Mouse (Mus musculus) left cerebral cortex, adult 2 months (tissue): ENCODE measurements around the gene Hikeshi. TPM values are rescaled to one million over a fixed set of nuclear protein-coding genes. Genes with fewer than 3 reads are reported as not detected.

Experiments
- DNase-seq, 2 experiments: peaks; one replicate each; pipeline ENCODE4 v3.0.0; 2021 to 2022; ENCODE audit warnings: low spot score in 2 of 2, mixed read lengths in 1 of 2; ENCODE audit errors: extremely low spot score in 1 of 2
- H3K27ac ChIP-seq: fragments of 200-600 bp; 2 replicates; pipeline ENCODE4 v1.8.1; 2022
- H3K4me3 ChIP-seq: fragments of 200-600 bp; 2 replicates; pipeline ENCODE4 v1.8.1; 2022
- CTCF ChIP-seq: fragments of 200-600 bp; IDR thresholded peaks from 2 replicates; pipeline ENCODE4 v1.8.1; 2022; ENCODE audit warnings: antibody characterized with exemption, mild to moderate bottlenecking, moderate library complexity
- intact Hi-C: fragments of 180-260 bp; cut with DNase I; formaldehyde crosslinking; loops from one replicate; pipeline ENCODE4 v1.15.1; 2025
- total RNA-seq, 2 experiments: library from RNA; stranded (reverse); gene quantifications; 2 replicates each; pipeline ENCODE4 v1.2.3; 2021

Hikeshi gene
- total RNA-seq, 2 experiments from 2014 or later: 83.9 to 85.3 TPM

GRCm38 (mm10) chr7:89966771-89967170, 25.8 kb upstream of the Hikeshi start:
- intact Hi-C loops: no loop called here
- no peak for TF ChIP-seq CTCF
- DNase-seq: no peak
- Histone ChIP-seq H3K4me3 (no peak overlapping the region), H3K27ac (no peak overlapping the region)

GRCm38 (mm10) chr7:89963135-89963534, 22.1 kb upstream of the Hikeshi start:
- intact Hi-C loops: no loop called here
- no peak for TF ChIP-seq CTCF

GRCm38 (mm10) chr7:89957300-89957699, 16.3 kb upstream of the Hikeshi start:
- intact Hi-C loops: no loop called here
- no peak for TF ChIP-seq CTCF
- H3K27ac ChIP-seq: no peak overlapping the region
- DNase-seq: no peak
- H3K4me3 ChIP-seq: no peak overlapping the region

More at GRCm38 (mm10) chr7:89963135-89963534, 22.1 kb upstream of the Hikeshi start:
- Histone ChIP-seq H3K4me3 (no peak overlapping the region), H3K27ac (no peak overlapping the region)
- no peak for DNase-seq

GRCm38 (mm10) chr7:89954261-89954660, 13.3 kb upstream of the Hikeshi start:
- no peak for DNase-seq
- intact Hi-C loops: no loop called here
- no peak overlapping the region for H3K27ac ChIP-seq
- TF ChIP-seq CTCF: no peak
- no peak overlapping the region for H3K4me3 ChIP-seq

- H3K27ac ChIP-seq: no peak overlapping the region
- H3K4me3 ChIP-seq: no peak overlapping the region
- intact Hi-C loops: no loop called here
- no peak for DNase-seq
- TF ChIP-seq CTCF: no peak
Observed at GRCm38 (mm10) chr7:89949403-89949802, 8.4 kb upstream of the Hikeshi start.

- intact Hi-C loops: no loop called here
- Histone ChIP-seq H3K4me3 (no peak overlapping the region), H3K27ac (no peak overlapping the region)
- no peak for DNase-seq
- no peak for TF ChIP-seq CTCF
Observed at GRCm38 (mm10) chr7:89948026-89948425, 7.0 kb upstream of the Hikeshi start.

GRCm38 (mm10) chr7:89939497-89940353, 1.3 kb downstream of the Hikeshi start:
- no peak for TF ChIP-seq CTCF
- no peak for DNase-seq
- H3K27ac ChIP-seq: no peak overlapping the region; the same call in 1 of the 2 replicates
- intact Hi-C loops: no loop called here
- H3K4me3 ChIP-seq: peak overlapping the region; percentile 79

- TF ChIP-seq CTCF: no peak
- DNase-seq: peak in 1 of 2 experiments; percentile 49
- H3K27ac ChIP-seq: no peak overlapping the region
- H3K4me3 ChIP-seq: no peak overlapping the region
- intact Hi-C loops: no loop called here
Observed at GRCm38 (mm10) chr7:89923441-89924180, 17.4 kb downstream of the Hikeshi start.

- intact Hi-C loops: no loop called here
- DNase-seq: no peak
- H3K4me3 ChIP-seq: no peak overlapping the region
- H3K27ac ChIP-seq: peak overlapping the region; percentile 19; the same call in 1 of the 2 replicates
- no peak for TF ChIP-seq CTCF
Observed at GRCm38 (mm10) chr7:89917776-89918175, 23.2 kb downstream of the Hikeshi start.

- no peak overlapping the region for H3K27ac ChIP-seq
- TF ChIP-seq CTCF: no peak
- intact Hi-C loops: no loop called here
Observed at GRCm38 (mm10) chr7:89916711-89917110, 24.3 kb downstream of the Hikeshi start.

GRCm38 (mm10) chr7:89913432-89914158, 27.4 kb downstream of the Hikeshi start:
- Histone ChIP-seq H3K27ac (no peak overlapping the region), H3K4me3 (no peak overlapping the region)
- intact Hi-C loops: no loop called here
- DNase-seq: no peak
- no peak for TF ChIP-seq CTCF

More at GRCm38 (mm10) chr7:89916711-89917110, 24.3 kb downstream of the Hikeshi start:
- no peak for DNase-seq
- H3K4me3 ChIP-seq: no peak overlapping the region
